Mouse (Mus musculus): ENCODE measurements around the gene Epb42.

GRCm38 (mm10) chr2:121016226-121016625 lies 20.6 kb downstream of the Epb42 start:
- TF ChIP-seq POLR2A (IDR thresholded peaks at IDR 0.05; ENCODE audit: insufficient read depth, low read length): no peak
- no peak for TF ChIP-seq CTCF (IDR thresholded peaks at IDR 0.05; ENCODE audit: low read depth, low read length)
- TF ChIP-seq EP300 (IDR thresholded peaks at IDR 0.05; ENCODE audit: insufficient read depth, low read depth, low read length): no peak
